Mouse (Mus musculus) CD4-positive, CD25-positive, alpha-beta regulatory T cell, adult 2 months (primary cell): ENCODE results near the gene Cnot4.
"Not testable (repeated sequence)": the region's sequence is repeated elsewhere in the genome, so short reads cannot be mapped to it uniquely, and the experiment has no call there.

Source experiments
- DNase-seq: peaks from one replicate; pipeline ENCODE4 v3.0.0-alpha.2; 2012; ENCODE audit warnings: low read depth, low spot score

Gene Cnot4

GRCm38 (mm10) chr6:35133579-35134488, at the start of gene Cnot4:
TSS of gene Cnot4 (minus strand) at chr6:35133724.
- DNase-seq = peak; percentile 99

GRCm38 (mm10) chr6:35179299-35179698, 45.8 kb upstream of the Cnot4 start:
- DNase-seq = not testable (repeated sequence)

- DNase-seq = peak; percentile 53
Measured at GRCm38 (mm10) chr6:35177650-35178272, 44.2 kb upstream of the Cnot4 start.

- peak; percentile 88 for DNase-seq
Measured at GRCm38 (mm10) chr6:35176979-35177649, 43.6 kb upstream of the Cnot4 start, which contains the start of gene Nup205. TSS of gene Nup205 (plus strand) at chr6:35177421.

- DNase-seq = no peak
Measured at GRCm38 (mm10) chr6:35173181-35173580, 39.7 kb upstream of the Cnot4 start.

- not testable (repeated sequence) for DNase-seq
Measured at GRCm38 (mm10) chr6:35172028-35172427, 38.5 kb upstream of the Cnot4 start.

GRCm38 (mm10) chr6:35169250-35169649, 35.7 kb upstream of the Cnot4 start:
- DNase-seq = no peak

- no peak for DNase-seq
Measured at GRCm38 (mm10) chr6:35154540-35154939, 21.0 kb upstream of the Cnot4 start.

GRCm38 (mm10) chr6:35147726-35148422, 14.3 kb upstream of the Cnot4 start:
- no peak for DNase-seq

GRCm38 (mm10) chr6:35145569-35145968, 12.0 kb upstream of the Cnot4 start:
- peak; percentile 53 for DNase-seq

- DNase-seq = no peak
Measured at GRCm38 (mm10) chr6:35140351-35140750, 6.8 kb upstream of the Cnot4 start.

- peak; percentile 14 for DNase-seq
Measured at GRCm38 (mm10) chr6:35134844-35135243, 1.3 kb upstream of the Cnot4 start.

GRCm38 (mm10) chr6:35133246-35133578, 312 bp downstream of the Cnot4 start:
- DNase-seq = no peak

GRCm38 (mm10) chr6:35132806-35133205, 718 bp downstream of the Cnot4 start:
- DNase-seq = peak; percentile 37

- DNase-seq = no peak
Measured at GRCm38 (mm10) chr6:35122488-35122887, 11.0 kb downstream of the Cnot4 start.

GRCm38 (mm10) chr6:35121925-35122324, 11.6 kb downstream of the Cnot4 start:
- no peak for DNase-seq

GRCm38 (mm10) chr6:35102457-35102856, 31.1 kb downstream of the Cnot4 start:
- no peak for DNase-seq

- DNase-seq = no peak
Measured at GRCm38 (mm10) chr6:35084927-35085326, 48.6 kb downstream of the Cnot4 start.

- no peak for DNase-seq
Measured at GRCm38 (mm10) chr6:35075148-35075547, 58.4 kb downstream of the Cnot4 start.

GRCm38 (mm10) chr6:35071261-35071660, 62.3 kb downstream of the Cnot4 start:
- no peak for DNase-seq

- no peak for DNase-seq
Measured at GRCm38 (mm10) chr6:35062446-35062845, 71.1 kb downstream of the Cnot4 start.

- DNase-seq = no peak
Measured at GRCm38 (mm10) chr6:35043127-35043526, 90.4 kb downstream of the Cnot4 start.
